Mouse (Mus musculus) B cell, adult 62 days (primary cell): ENCODE measurements around the gene Hexdc. TPM values are rescaled to one million over a fixed set of nuclear protein-coding genes. Genes with fewer than 3 reads are reported as not detected.

Experiments
- total RNA-seq: library from RNA; stranded (reverse); gene quantifications from 4 replicates; pipeline ENCODE4 v1.2.4, GENCODE M21; 2023

The Hexdc gene
- 14.1 to 17.5 TPM (median 15.9 TPM) in 4 replicates for total RNA-seq

DNA sequence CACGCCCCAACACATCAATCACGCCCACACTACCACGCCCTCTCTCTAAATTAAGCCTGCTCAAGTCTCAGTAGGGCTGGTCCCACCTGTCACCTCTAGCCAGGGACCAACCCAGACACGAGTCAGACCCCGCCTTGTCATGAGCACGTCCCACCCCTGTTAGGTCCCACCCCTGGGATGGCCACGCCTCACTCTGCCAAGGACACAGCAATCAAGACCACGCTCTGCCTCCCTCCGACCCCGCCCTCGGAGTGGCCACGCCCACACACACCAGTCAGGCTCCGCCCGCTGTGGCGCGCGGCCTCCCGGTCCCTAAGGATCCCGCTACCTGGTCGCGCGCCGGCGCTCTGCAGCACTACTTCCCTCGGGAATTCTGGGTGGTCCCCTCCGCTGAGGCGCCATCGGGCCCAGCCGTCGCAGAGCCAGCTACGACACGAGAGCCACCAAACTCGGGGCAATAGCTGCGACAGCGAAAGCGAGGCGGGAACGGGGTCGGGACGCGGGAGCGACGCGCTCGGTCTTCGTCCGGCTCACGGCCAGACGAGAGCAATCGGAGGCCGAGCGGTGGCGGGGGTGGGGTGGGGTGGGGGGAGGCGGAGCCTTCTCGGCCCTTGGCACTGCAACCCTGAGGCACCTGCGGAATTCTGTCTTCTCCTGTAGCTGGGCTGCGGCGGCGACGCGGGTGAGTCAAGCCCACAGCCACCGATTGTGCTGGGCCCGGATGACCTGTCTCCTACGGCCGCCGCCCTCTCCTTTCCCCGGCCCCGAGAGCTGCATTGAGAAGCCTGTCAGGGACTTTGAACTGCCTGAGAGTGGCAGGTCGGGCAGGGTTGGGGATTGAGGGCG is at the start of gene Hexdc, which contains the start of gene Ogfod3:
Hexdc (plus strand) TSS at position 273 of the 846 bp plus-strand sequence.
Ogfod3 (minus strand) TSS at position 551 of the 846 bp plus-strand sequence.

DNA sequence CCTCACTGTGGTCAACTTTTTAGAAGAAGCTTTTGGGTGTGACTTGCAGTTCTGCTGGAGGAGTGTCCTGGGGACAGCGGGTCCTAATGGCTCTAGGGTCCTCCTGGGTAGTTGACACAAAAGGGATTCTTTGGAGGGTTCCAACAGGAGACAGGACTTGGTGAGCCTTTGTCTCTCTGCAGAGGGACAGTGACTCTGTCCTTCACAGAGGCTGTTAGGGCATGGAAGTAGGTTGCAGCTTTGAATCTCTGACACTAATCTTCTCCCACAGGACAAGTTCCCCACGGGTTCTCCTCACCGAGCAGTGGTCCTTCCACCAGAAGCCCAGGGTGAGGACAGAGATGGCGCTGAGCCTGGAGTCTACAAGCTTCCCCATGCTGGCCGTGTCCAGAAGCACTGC is 44.3 kb upstream of the Hexdc start, which contains the start of gene Uts2r:
Uts2r (plus strand) TSS at position 301 of the 400 bp plus-strand sequence.

DNA sequence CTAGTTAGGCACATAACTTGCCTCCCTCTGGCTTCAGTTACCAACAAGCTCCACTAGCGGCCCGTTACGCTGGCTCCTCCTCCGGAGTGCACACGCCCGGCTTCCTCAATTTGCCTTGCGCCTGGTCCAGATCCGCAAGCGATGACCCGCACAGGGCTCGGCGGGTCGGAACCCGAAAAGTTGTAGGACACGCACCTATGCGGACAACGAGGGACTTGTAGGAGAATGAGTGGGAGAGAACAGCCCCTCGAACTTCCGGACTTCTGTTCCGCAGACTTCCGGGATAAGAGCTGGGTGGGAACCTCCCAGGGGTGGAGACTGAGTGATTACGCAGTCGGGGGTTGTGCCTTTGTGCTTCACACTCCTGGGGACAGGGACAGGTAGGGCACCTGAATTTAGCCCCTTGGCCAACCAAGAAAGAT is 24.8 kb downstream of the Hexdc start, which contains the start of gene Cybc1:
Cybc1 (minus strand) TSS at position 305 of the 422 bp plus-strand sequence.

DNA sequence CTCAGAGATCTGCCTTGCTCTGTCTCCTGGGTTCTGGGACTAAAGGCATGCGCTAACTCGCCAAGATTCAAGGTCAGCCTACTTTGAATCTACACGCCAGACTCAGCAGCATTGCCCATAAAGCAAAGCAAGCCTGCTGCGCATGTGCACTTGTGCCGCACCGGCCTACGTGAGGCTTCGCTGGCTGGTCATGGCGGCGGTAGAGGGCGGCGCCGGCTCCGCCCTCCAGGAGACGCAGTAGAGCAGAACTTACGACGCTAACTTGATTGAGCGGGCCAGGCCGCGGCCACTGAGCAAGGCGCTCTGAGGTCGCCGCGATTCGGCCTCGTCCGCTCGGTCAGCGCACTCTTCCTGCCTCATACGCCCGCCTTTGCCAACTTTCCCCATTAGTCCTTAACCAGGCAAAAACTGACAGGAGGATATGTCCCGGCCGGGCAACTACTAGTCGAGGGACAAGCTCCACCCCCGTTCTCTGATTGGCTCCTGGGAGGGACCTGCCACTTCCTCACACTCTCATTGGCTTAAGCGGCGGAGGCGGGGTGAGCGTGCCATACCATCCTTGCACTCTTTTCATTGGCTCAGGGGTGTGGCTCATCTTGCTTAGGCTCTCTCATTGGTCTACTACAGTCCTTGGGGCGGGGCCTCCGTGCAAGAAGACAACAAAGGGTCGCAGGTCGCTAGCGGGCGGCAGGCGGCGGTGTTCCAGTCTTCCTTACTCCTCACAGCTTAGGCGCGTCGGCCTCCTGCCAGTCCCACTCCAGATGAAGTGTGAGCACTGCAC is 32.5 kb downstream of the Hexdc start, which contains the start of gene Narf:
Narf (plus strand) TSS at position 690 of the 781 bp plus-strand sequence.

DNA sequence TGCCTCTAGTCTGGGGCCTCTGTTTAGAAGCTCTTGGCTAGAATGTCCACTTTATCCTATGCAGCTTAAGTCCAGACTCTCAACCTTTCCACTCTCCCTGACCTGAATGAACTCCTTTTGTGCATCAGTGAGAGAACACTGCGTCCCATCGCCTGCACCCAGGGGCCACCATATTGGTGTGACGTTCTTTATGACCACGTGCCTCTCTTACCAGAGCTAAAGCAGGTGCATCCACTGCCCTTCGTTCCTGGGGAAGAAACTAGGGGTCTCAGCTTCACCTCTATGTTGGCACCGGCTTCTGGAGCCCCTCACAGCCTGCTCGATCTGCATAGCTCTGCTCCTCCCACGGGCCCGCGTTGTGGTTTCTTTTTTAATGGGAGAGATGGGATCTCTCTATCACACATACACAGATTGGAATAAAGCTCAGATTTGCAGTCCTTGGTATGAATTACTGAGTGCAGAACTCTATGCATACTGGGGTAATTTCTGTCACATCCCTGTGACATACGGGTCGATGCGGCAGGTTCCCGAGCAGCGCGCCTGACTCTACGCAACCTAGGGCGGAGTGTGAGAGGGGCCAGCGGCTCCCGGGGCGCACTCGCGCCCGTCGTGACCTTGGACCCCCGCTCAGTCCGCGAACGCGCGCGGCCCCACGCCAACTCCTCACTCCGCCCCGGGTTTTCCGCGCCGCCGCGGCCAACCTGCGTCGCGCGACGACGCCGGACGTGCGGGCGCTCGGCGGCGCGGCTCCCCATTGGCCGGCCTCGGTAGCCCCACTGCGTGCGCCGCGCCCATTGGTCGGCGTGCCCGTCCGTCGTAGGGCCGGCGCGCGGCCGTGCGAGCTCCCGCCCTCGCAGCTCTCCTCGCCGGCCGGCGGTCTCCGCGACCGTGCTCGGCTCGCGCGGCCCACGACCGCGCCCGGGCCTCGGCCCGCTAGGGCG is 55.2 kb downstream of the Hexdc start, which contains the start of gene Foxk2:
Foxk2 (plus strand) TSS at position 831 of the 941 bp plus-strand sequence.

Other genes starting within 250 kb of the Hexdc start
- gene Csnk1d, start 213.1 kb upstream of the Hexdc start, total RNA-seq = 132 to 152 TPM (median 140 TPM) in 4 replicates
- 5.7 to 8.3 TPM (median 7.3 TPM) in 4 replicates for gene Cd7, start 165.0 kb upstream of the Hexdc start, total RNA-seq
- gene Sectm1b, start 140.9 kb upstream of the Hexdc start, total RNA-seq = not detected in 4 replicates
- gene Sectm1a, start 123.2 kb upstream of the Hexdc start, total RNA-seq = not detected in 4 replicates
- not detected in 4 replicates for gene Tex19.2, start 85.8 kb upstream of the Hexdc start, total RNA-seq
- gene Tex19.1, start 58.3 kb upstream of the Hexdc start, total RNA-seq = not detected in 4 replicates
- not detected in 4 replicates for gene Uts2r, start 44.2 kb upstream of the Hexdc start, total RNA-seq
- gene Ogfod3, start 278 bp downstream of the Hexdc start, total RNA-seq = 8.8 to 11.3 TPM (median 9.1 TPM) in 4 replicates
- 95.7 to 109 TPM (median 107 TPM) in 4 replicates for gene Cybc1, start 24.9 kb downstream of the Hexdc start, total RNA-seq
- 39.7 to 49.5 TPM (median 45.0 TPM) in 4 replicates for gene Narf, start 32.8 kb downstream of the Hexdc start, total RNA-seq
- gene Foxk2, start 55.6 kb downstream of the Hexdc start, total RNA-seq = 37.7 to 47.8 TPM (median 40.8 TPM) in 4 replicates
- 51.8 to 67.6 TPM (median 56.9 TPM) in 4 replicates for gene Wdr45b, start 150.0 kb downstream of the Hexdc start, total RNA-seq
- not detected in 4 replicates for gene Rab40b, start 183.8 kb downstream of the Hexdc start, total RNA-seq
- gene Fn3krp, start 217.0 kb downstream of the Hexdc start, total RNA-seq = 5.4 to 7.2 TPM (median 5.8 TPM) in 4 replicates
- gene Fn3k, start 230.5 kb downstream of the Hexdc start, total RNA-seq = 0.15 to 0.72 TPM in 2 of 4 replicates, not detected in the others
- 33.2 to 39.0 TPM (median 36.7 TPM) in 4 replicates for gene Tbcd, start 247.5 kb downstream of the Hexdc start, total RNA-seq